Mouse (Mus musculus): ENCODE results near the gene Cntn2.

DNA sequence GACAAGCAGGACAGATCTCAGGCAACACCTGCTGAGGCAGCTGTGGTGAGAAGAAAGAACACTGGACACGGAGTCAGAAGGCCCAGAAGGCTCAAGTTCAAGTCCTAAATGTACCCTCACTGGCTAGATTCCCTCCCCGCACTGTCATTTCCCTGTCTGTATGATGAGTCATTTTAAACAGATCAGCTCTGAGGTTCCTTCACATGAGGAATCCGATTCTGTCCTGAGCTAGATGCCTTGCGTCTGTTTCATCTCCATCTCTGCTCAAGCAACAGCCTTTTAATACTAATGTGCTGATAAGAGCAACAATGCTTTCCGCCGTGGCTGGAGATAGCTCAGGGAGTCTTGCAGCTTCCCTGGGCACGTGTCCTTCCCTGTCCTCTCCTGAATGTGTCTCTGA, 22.7 kb upstream of the Cntn2 start:
- no peak for TF ChIP-seq POLR2A (IDR thresholded peaks at IDR 0.05; ENCODE audit: borderline replicate concordance, control insufficient read depth, low read depth, low read length)
- TF ChIP-seq CTCF (IDR thresholded peaks at IDR 0.05; ENCODE audit: control insufficient read depth, insufficient read depth, low read length) = no peak

Data from bone marrow, adult 2 months (tissue).